Mouse (Mus musculus): ENCODE results near the gene Vmn1r93.
"Not testable (repeated sequence)": the region's sequence is repeated elsewhere in the genome, so short reads cannot be mapped to it uniquely, and the experiment has no call there.

Gene Vmn1r93

GRCm38 (mm10) chr7:20138988-20139387 is at the start of gene Vmn1r93:
Gene Vmn1r93 (minus strand): TSS chr7:20139088.
- not testable (repeated sequence) for DNase-seq

GRCm38 (mm10) chr7:20168277-20168676 is 29.4 kb upstream of the Vmn1r93 start, which contains the start of gene Vmn1r94:
Gene Vmn1r94 (minus strand): TSS chr7:20168377.
- not testable (repeated sequence) for DNase-seq

GRCm38 (mm10) chr7:20122479-20122878 is 16.4 kb downstream of the Vmn1r93 start, which contains the start of gene Gm16442:
Gene Gm16442 (minus strand): TSS chr7:20122579.
- DNase-seq: not testable (repeated sequence)

- not testable (repeated sequence) for DNase-seq
Observed at GRCm38 (mm10) chr7:20099380-20099779, 39.5 kb downstream of the Vmn1r93 start, which contains the start of gene Vmn1r91. Gene Vmn1r91 (plus strand): TSS chr7:20099680.
